Mouse (Mus musculus) forebrain, embryonic 13.5 days (tissue): ENCODE measurements at regions not wholly inside any gene's neighbourhood (a gene's known extent, or its start where the extent isn't known, plus 50 kb on each side); places are given as distances from the start of the nearest gene placed in this dataset.

ENCODE experiments used
- ATAC-seq: fragments of 200-750 bp; cut with Nextera tagmentation; 2 replicates; pipeline ENCODE4 v1.8.0; 2017
- H3K27ac ChIP-seq: fragments of 300-500 bp; sonication (generic); 2 replicates; pipeline ENCODE4 v1.5.1; 2015; ENCODE audit warnings: inconsistent platforms, mild to moderate bottlenecking, moderate library complexity
- H3K27me3 ChIP-seq: fragments of 300-500 bp; sonication (generic); 2 replicates; pipeline ENCODE4 v1.6.1; 2015; ENCODE audit warnings: mild to moderate bottlenecking, inconsistent platforms
- H3K36me3 ChIP-seq: fragments of 300-500 bp; sonication (generic); 2 replicates; pipeline ENCODE4 v1.6.1; 2015; ENCODE audit warnings: mild to moderate bottlenecking, inconsistent platforms; ENCODE audit not compliant: poor library complexity, severe bottlenecking
- H3K4me1 ChIP-seq: fragments of 300-500 bp; sonication (generic); 2 replicates; pipeline ENCODE4 v1.6.1; 2015; ENCODE audit warnings: inconsistent platforms
- H3K4me2 ChIP-seq: fragments of 300-500 bp; sonication (generic); 2 replicates; pipeline ENCODE4 v1.6.1; 2015; ENCODE audit warnings: inconsistent platforms, mild to moderate bottlenecking, moderate library complexity
- H3K4me3 ChIP-seq: fragments of 300-500 bp; sonication (generic); 2 replicates; pipeline ENCODE4 v1.5.1; 2015; ENCODE audit warnings: mild to moderate bottlenecking, inconsistent platforms
- H3K9ac ChIP-seq: fragments of 300-500 bp; sonication (generic); 2 replicates; pipeline ENCODE4 v1.6.1; 2015; ENCODE audit warnings: mild to moderate bottlenecking, inconsistent platforms
- H3K9me3 ChIP-seq: fragments of 300-500 bp; sonication (generic); replicated peaks from 2 replicates; pipeline ENCODE4 v1.6.1; 2016; ENCODE audit warnings: inconsistent platforms
- WGBS: fragments of 180-500 bp; shearing (Covaris S2); methylation state at CpG from one replicate; pipeline ENCODE4 v1.1.7; 2015; 5-methylcytosine and 5-hydroxymethylcytosine counted together

GRCm38 (mm10) chr6:26709324-26709723 lies 900.3 kb upstream of the Pot1a start:
- H3K4me1 ChIP-seq: no peaks in the 10 kb centered on the region
- no peak overlapping the region for H3K4me3 ChIP-seq
- no peak overlapping the region for H3K4me2 ChIP-seq
- H3K36me3 ChIP-seq: no peaks in the 10 kb centered on the region
- ATAC-seq: no peak
- H3K27me3 ChIP-seq: no peaks in the 10 kb centered on the region
- WGBS: 89% methylated on average over 6 of the region's 6 CpGs
- H3K9me3 ChIP-seq: no peaks in the 10 kb centered on the region
- no peak overlapping the region for H3K9ac ChIP-seq
- no peak overlapping the region for H3K27ac ChIP-seq

GRCm38 (mm10) chr6:26708880-26709279 lies 899.8 kb upstream of the Pot1a start:
- H3K4me2 ChIP-seq: no peak overlapping the region
- no peak overlapping the region for H3K9ac ChIP-seq
- no peaks in the 10 kb centered on the region for H3K36me3 ChIP-seq
- no peaks in the 10 kb centered on the region for H3K27me3 ChIP-seq
- ATAC-seq: no peak
- H3K9me3 ChIP-seq: no peaks in the 10 kb centered on the region
- H3K27ac ChIP-seq: no peak overlapping the region
- H3K4me1 ChIP-seq: no peaks in the 10 kb centered on the region
- H3K4me3 ChIP-seq: no peak overlapping the region
- 71% methylated on average over 4 of the region's 4 CpGs for WGBS

GRCm38 (mm10) chr6:26707974-26708867 lies 899.2 kb upstream of the Pot1a start:
- H3K27me3 ChIP-seq: no peaks in the 10 kb centered on the region
- no peaks in the 10 kb centered on the region for H3K4me1 ChIP-seq
- no peak overlapping the region for H3K27ac ChIP-seq
- no peak overlapping the region for H3K4me3 ChIP-seq
- H3K4me2 ChIP-seq: no peak overlapping the region
- H3K9ac ChIP-seq: no peak overlapping the region
- WGBS: 86% methylated on average over 5 of the region's 5 CpGs
- ATAC-seq: peak; percentile 48; the same call in 1 of the 2 replicates
- H3K36me3 ChIP-seq: no peaks in the 10 kb centered on the region
- H3K9me3 ChIP-seq: no peaks in the 10 kb centered on the region
